Mouse (Mus musculus): Measurements from ENCODE around the gene Clec4e.

The Clec4e gene

GRCm38 (mm10) chr6:123279443-123279842, 10.2 kb downstream of the Clec4e start:
- TF ChIP-seq CTCF (conservative IDR thresholded peaks at IDR 0.05; ENCODE audit: low read length) (no peak), POU5F1 (IDR thresholded peaks at IDR 0.05; ENCODE audit: borderline replicate concordance, low read length) (no peak), NANOG (IDR thresholded peaks at IDR 0.05; ENCODE audit: borderline replicate concordance, low read length) (no peak)
- H3K27me3 ChIP-seq (ENCODE audit: insufficient read depth, low read length) = no peaks in the 10 kb centered on the region
- no peaks in the 10 kb centered on the region for H3K36me3 ChIP-seq (ENCODE audit: insufficient read depth, low read length)
- H3K9me3 ChIP-seq (ENCODE audit: low read length) = peaks cover 19% of the 10 kb centered on the region
- no peak overlapping the region for H3K4me3 ChIP-seq (replicated peaks; ENCODE audit: low read length)
- H3K4me1 ChIP-seq (replicated peaks; ENCODE audit: low read depth, low read length) = no peaks in the 10 kb centered on the region

DNA sequence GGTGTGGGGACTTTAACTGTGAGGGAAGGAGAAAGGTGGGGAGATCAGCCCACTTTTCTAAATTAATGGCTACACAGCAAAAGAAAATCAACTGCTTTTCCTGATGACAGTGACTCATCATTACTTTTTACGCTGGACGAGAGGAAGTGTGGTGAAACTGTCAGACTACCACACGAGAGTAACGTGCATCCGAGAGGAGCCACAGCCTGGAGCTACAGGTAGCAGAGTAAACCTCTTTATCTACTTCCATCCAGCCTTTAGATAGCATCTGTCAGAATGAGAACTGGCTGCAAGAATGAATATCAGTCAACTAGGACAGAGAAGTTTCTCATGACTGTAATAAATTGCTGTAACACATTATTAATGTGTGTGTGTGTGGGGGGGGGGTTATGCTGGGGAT, 22.7 kb downstream of the Clec4e start:
- no peak overlapping the region for H3K4me3 ChIP-seq (replicated peaks; ENCODE audit: low read length)
- H3K4me1 ChIP-seq (replicated peaks; ENCODE audit: low read depth, low read length) = no peaks in the 10 kb centered on the region
- no peaks in the 10 kb centered on the region for H3K9me3 ChIP-seq (ENCODE audit: low read length)
- no peaks in the 10 kb centered on the region for H3K36me3 ChIP-seq (ENCODE audit: insufficient read depth, low read length)
- TF ChIP-seq NANOG (IDR thresholded peaks at IDR 0.05; ENCODE audit: borderline replicate concordance, low read length) = no peak
- TF ChIP-seq CTCF (conservative IDR thresholded peaks at IDR 0.05; ENCODE audit: low read length) = no peak
- TF ChIP-seq POU5F1 (IDR thresholded peaks at IDR 0.05; ENCODE audit: borderline replicate concordance, low read length) = no peak
- H3K27me3 ChIP-seq (ENCODE audit: insufficient read depth, low read length) = no peaks in the 10 kb centered on the region

DNA sequence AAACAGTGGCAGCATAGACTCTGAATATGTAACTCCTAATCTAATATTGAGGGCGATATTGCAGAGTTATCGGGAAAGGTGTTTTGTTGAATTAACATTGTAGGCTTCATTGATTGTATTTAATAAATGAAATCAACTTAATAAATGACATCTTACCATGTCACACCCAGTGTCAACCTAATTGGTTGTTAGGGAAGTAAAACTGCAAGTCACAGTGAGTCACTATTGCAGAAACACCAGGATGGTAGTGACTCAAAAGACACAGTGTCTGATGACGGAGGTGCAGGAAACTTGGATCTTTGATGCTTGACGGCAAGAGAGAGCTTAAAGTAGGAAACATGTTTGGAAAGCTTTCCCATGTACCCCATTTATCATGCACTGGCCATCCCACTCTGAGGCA, 23.9 kb downstream of the Clec4e start:
- TF ChIP-seq POU5F1 (IDR thresholded peaks at IDR 0.05; ENCODE audit: borderline replicate concordance, low read length) (no peak), CTCF (conservative IDR thresholded peaks at IDR 0.05; ENCODE audit: low read length) (no peak), NANOG (IDR thresholded peaks at IDR 0.05; ENCODE audit: borderline replicate concordance, low read length) (no peak)
- Histone ChIP-seq H3K4me1 (replicated peaks; ENCODE audit: low read depth, low read length) (no peaks in the 10 kb centered on the region), H3K9me3 (ENCODE audit: low read length) (no peaks in the 10 kb centered on the region), H3K36me3 (ENCODE audit: insufficient read depth, low read length) (no peaks in the 10 kb centered on the region), H3K27me3 (ENCODE audit: insufficient read depth, low read length) (no peaks in the 10 kb centered on the region), H3K4me3 (replicated peaks; ENCODE audit: low read length) (no peak overlapping the region)

GRCm38 (mm10) chr6:123264194-123264593, 25.5 kb downstream of the Clec4e start:
- TF ChIP-seq NANOG (IDR thresholded peaks at IDR 0.05; ENCODE audit: borderline replicate concordance, low read length) (no peak), POU5F1 (IDR thresholded peaks at IDR 0.05; ENCODE audit: borderline replicate concordance, low read length) (no peak), CTCF (conservative IDR thresholded peaks at IDR 0.05; ENCODE audit: low read length) (no peak)

GRCm38 (mm10) chr6:123261555-123262161, 28.0 kb downstream of the Clec4e start, which contains the start of gene Clec4d:
Gene Clec4d (plus strand): TSS chr6:123262111.
- no peaks in the 10 kb centered on the region for H3K36me3 ChIP-seq (ENCODE audit: insufficient read depth, low read length)
- H3K4me3 ChIP-seq (replicated peaks; ENCODE audit: low read length) = no peak within 1 kb of the TSS
- TF ChIP-seq NANOG (IDR thresholded peaks at IDR 0.05; ENCODE audit: borderline replicate concordance, low read length) (no peak), CTCF (conservative IDR thresholded peaks at IDR 0.05; ENCODE audit: low read length) (peak; percentile 15; the same call in 1 of the 2 replicates), POU5F1 (IDR thresholded peaks at IDR 0.05; ENCODE audit: borderline replicate concordance, low read length) (no peak)
- H3K27me3 ChIP-seq (ENCODE audit: insufficient read depth, low read length) = no peaks in the 10 kb centered on the region
- H3K9me3 ChIP-seq (ENCODE audit: low read length) = peaks cover 13% of the 10 kb centered on the region
- no peaks in the 10 kb centered on the region for H3K4me1 ChIP-seq (replicated peaks; ENCODE audit: low read depth, low read length)

More at GRCm38 (mm10) chr6:123264194-123264593, 25.5 kb downstream of the Clec4e start:
- Histone ChIP-seq H3K4me3 (replicated peaks; ENCODE audit: low read length) (no peak overlapping the region), H3K36me3 (ENCODE audit: insufficient read depth, low read length) (no peaks in the 10 kb centered on the region), H3K27me3 (ENCODE audit: insufficient read depth, low read length) (no peaks in the 10 kb centered on the region), H3K4me1 (replicated peaks; ENCODE audit: low read depth, low read length) (no peaks in the 10 kb centered on the region), H3K9me3 (ENCODE audit: low read length) (no peaks in the 10 kb centered on the region)

DNA sequence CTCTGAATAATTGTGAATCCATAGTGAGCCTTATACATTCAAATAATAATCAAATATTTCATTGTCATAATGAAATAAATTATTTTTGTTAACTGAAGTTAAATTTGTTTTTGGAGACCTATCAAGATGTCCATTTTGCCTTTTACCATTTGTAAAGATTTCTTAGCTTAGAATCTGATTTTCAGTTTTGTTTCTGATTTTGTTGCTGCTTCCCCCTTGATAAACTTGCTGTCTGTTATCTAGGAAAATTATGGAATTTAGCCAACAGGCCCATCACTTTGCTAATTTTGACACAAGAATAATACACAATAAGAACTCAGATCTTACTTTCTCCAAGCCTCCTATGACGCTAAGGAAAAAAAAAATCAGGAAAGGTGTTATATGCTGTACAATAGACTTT, 28.8 kb downstream of the Clec4e start:
- TF ChIP-seq POU5F1 (IDR thresholded peaks at IDR 0.05; ENCODE audit: borderline replicate concordance, low read length) (no peak), CTCF (conservative IDR thresholded peaks at IDR 0.05; ENCODE audit: low read length) (no peak), NANOG (IDR thresholded peaks at IDR 0.05; ENCODE audit: borderline replicate concordance, low read length) (no peak)
- Histone ChIP-seq H3K9me3 (ENCODE audit: low read length) (peaks cover 19% of the 10 kb centered on the region), H3K27me3 (ENCODE audit: insufficient read depth, low read length) (no peaks in the 10 kb centered on the region), H3K4me3 (replicated peaks; ENCODE audit: low read length) (no peak overlapping the region), H3K4me1 (replicated peaks; ENCODE audit: low read depth, low read length) (no peaks in the 10 kb centered on the region), H3K36me3 (ENCODE audit: insufficient read depth, low read length) (no peaks in the 10 kb centered on the region)

DNA sequence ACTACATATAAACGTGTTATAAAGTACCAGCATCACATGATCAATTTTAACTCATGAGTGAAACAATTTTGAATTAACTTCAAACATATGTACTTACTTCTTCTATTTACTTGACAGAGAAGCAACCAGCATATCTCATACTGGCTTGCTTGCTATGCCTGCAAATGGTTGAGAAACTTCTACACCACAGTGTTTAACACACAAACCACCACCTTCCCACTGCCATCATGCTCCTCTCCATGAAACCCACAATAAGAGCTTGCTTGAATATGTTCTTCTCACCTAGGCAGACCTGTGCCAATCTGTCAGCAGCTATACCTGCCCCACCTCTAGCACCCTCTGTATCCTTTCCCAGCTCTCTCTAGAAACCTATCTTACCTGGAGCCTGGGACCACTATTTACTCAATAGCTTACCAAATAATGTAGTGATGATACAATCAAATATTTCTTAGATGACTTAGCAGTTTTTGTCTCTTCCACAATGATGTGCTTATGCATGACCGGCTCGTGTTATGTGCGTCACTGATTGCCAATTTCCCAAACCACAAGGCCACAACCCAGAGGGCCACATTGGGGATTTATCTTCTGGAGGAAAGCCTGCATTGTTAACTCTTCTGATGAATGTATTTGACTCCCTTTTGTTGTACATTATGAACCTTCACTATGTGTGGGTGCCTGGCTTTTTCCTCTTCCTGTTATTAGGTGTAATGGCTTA, 29.6 kb downstream of the Clec4e start:
- no peaks in the 10 kb centered on the region for H3K27me3 ChIP-seq (ENCODE audit: insufficient read depth, low read length)
- no peaks in the 10 kb centered on the region for H3K36me3 ChIP-seq (ENCODE audit: insufficient read depth, low read length)
- peaks cover 23% of the 10 kb centered on the region for H3K9me3 ChIP-seq (ENCODE audit: low read length)
- TF ChIP-seq POU5F1 (IDR thresholded peaks at IDR 0.05; ENCODE audit: borderline replicate concordance, low read length) = no peak
- no peak for TF ChIP-seq CTCF (conservative IDR thresholded peaks at IDR 0.05; ENCODE audit: low read length)
- no peak for TF ChIP-seq NANOG (IDR thresholded peaks at IDR 0.05; ENCODE audit: borderline replicate concordance, low read length)
- no peaks in the 10 kb centered on the region for H3K4me1 ChIP-seq (replicated peaks; ENCODE audit: low read depth, low read length)
- no peak overlapping the region for H3K4me3 ChIP-seq (replicated peaks; ENCODE audit: low read length)

DNA sequence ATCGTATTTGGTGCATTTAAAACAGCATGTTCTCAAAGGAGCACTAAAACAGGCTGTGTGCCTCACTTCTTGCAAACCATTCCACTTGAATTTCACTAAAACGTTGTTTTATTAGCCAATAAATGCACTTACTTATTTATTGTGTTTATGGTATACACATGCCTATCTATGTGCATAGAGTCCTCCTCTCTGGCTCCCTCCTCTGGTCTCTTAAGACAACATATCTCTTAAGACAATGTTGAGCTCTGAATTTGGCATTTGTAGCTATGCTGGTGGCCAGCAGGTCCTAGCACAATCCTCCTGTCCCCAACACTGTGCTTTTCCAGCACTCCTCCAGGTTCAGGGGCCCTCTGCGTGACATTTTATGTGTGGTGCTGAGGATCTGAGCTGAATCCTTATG, 30.7 kb downstream of the Clec4e start:
- H3K9me3 ChIP-seq (ENCODE audit: low read length) = peaks cover 23% of the 10 kb centered on the region
- H3K27me3 ChIP-seq (ENCODE audit: insufficient read depth, low read length) = no peaks in the 10 kb centered on the region
- no peaks in the 10 kb centered on the region for H3K36me3 ChIP-seq (ENCODE audit: insufficient read depth, low read length)
- TF ChIP-seq POU5F1 (IDR thresholded peaks at IDR 0.05; ENCODE audit: borderline replicate concordance, low read length) = no peak
- TF ChIP-seq CTCF (conservative IDR thresholded peaks at IDR 0.05; ENCODE audit: low read length) = no peak
- no peak for TF ChIP-seq NANOG (IDR thresholded peaks at IDR 0.05; ENCODE audit: borderline replicate concordance, low read length)
- H3K4me1 ChIP-seq (replicated peaks; ENCODE audit: low read depth, low read length) = no peaks in the 10 kb centered on the region
- H3K4me3 ChIP-seq (replicated peaks; ENCODE audit: low read length) = no peak overlapping the region

All from E14TG2a.4 (cell line).